Mouse (Mus musculus) limb, embryonic 14.5 days (tissue): ENCODE data around the gene Olfr1066. TPM values are rescaled to one million over a fixed set of nuclear protein-coding genes. Genes with fewer than 3 reads are reported as not detected.

Source experiments
- ATAC-seq: fragments of 200-750 bp; cut with Nextera tagmentation; 2 replicates; pipeline ENCODE4 v1.8.0; 2017; ENCODE audit warnings: low read depth, moderate number of reproducible peaks, moderate TSS enrichment; ENCODE audit not compliant: low FRiP score
- DNase-seq: peaks from one replicate; pipeline ENCODE4 v3.0.0-alpha.2; 2015; ENCODE audit warnings: low spot score
- H3K27ac ChIP-seq: fragments of 300-500 bp; sonication (generic); replicated peaks from 2 replicates; pipeline ENCODE4 v1.5.1; 2014; ENCODE audit warnings: low read depth, mild to moderate bottlenecking, low read length, moderate library complexity, mixed read lengths
- H3K27me3 ChIP-seq: fragments of 300-500 bp; sonication (generic); 2 replicates; pipeline ENCODE4 v1.6.1; 2014; ENCODE audit warnings: low read length, mixed read lengths; ENCODE audit not compliant: control insufficient read depth, insufficient read depth
- H3K36me3 ChIP-seq: fragments of 300-500 bp; sonication (generic); 2 replicates; pipeline ENCODE4 v1.6.1; 2014; ENCODE audit warnings: mild to moderate bottlenecking, low read length, moderate library complexity, mixed read lengths; ENCODE audit not compliant: control insufficient read depth, insufficient read depth
- H3K4me1 ChIP-seq: fragments of 300-500 bp; sonication (generic); 2 replicates; pipeline ENCODE4 v1.6.1; 2014; ENCODE audit warnings: antibody characterized with exemption, low read length, mixed read lengths; ENCODE audit not compliant: control insufficient read depth, insufficient read depth
- H3K4me2 ChIP-seq: fragments of 300-500 bp; sonication (generic); replicated peaks from 2 replicates; pipeline ENCODE4 v1.6.1; 2014; ENCODE audit warnings: low read depth, mild to moderate bottlenecking, low read length, moderate library complexity; ENCODE audit not compliant: severe bottlenecking
- H3K4me3 ChIP-seq: fragments of 300-500 bp; sonication (generic); replicated peaks from 2 replicates; pipeline ENCODE4 v1.5.1; 2014; ENCODE audit warnings: low read length
- H3K9ac ChIP-seq: fragments of 300-500 bp; sonication (generic); 2 replicates; pipeline ENCODE4 v1.6.1; 2014; ENCODE audit warnings: mild to moderate bottlenecking, low read depth, low read length, moderate library complexity; ENCODE audit not compliant: severe bottlenecking
- H3K9me3 ChIP-seq: fragments of 300-500 bp; sonication (generic); 2 replicates; pipeline ENCODE4 v1.6.1; 2016; ENCODE audit warnings: low read length; ENCODE audit not compliant: control insufficient read depth
- POLR2A ChIP-seq: fragments of 200-500 bp; IDR thresholded peaks from 2 replicates; pipeline ENCODE4 v1.8.0; 2012; ENCODE audit warnings: inconsistent platforms, mild to moderate bottlenecking, moderate library complexity, borderline replicate concordance; ENCODE audit not compliant: insufficient read depth, insufficient read length; ENCODE audit errors: extremely low read depth
- WGBS: fragments of 180-500 bp; shearing (Covaris S2); extraction: QIAGEN DNeasy Blood & Tissue Kit; methylation state at CpG from one replicate; pipeline ENCODE4 v1.1.7; 2014; 5-methylcytosine and 5-hydroxymethylcytosine counted together
- polyA plus RNA-seq, 2 experiments: library from polyadenylated mRNA; depleted of rRNA in 1 of 2; stranded (reverse) in 1 of 2; unstranded in 1 of 2; fragments of >200 nt; fragmentation: Nextera tagmentation in 1 of 2; extraction: Ambion mirVana in 1 of 2; gene quantifications; 2 replicates each; pipeline versions ENCODE4 v1.2.1 to v1.2.3; 2012 to 2014

Olfr1066 gene
- polyA plus RNA-seq, 2 experiments: not detected

DNA sequence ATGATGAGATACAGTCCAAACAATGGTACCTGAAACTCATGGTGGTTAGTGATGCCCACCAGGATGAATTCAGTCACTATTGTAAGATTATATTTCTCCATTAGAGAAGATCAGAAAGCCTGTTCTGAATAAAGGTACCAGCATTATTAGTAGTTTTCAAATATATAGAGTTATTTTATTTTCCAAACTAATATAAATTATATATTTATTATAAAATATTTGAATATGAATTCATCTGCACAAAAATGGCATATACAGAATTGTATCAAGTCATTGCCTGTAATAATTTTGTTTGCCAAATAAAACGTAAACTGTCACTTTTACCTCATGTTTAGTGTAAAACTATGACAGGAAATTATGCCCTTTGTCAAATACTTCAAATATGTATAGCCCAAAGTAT is 42.1 kb downstream of the Olfr1066 start, which contains the start of gene Olfr1061:
Gene Olfr1061 (minus strand): TSS at position 101 of the 400 bp plus-strand sequence.
- 80% methylated on average over 1 of the region's 1 CpGs for WGBS
- TF ChIP-seq POLR2A: no peak
- H3K4me3 ChIP-seq: no peak within 1 kb of the TSS
- H3K4me2 ChIP-seq: no peak within 1 kb of the TSS
- no peaks in the 10 kb centered on the region for H3K9me3 ChIP-seq
- no peaks in the 10 kb centered on the region for H3K27me3 ChIP-seq
- no peak within 1 kb of the TSS for H3K27ac ChIP-seq
- no peak for DNase-seq
- no peak for ATAC-seq
- no peak within 1 kb of the TSS for H3K9ac ChIP-seq
- H3K36me3 ChIP-seq: no peaks in the 10 kb centered on the region
- no peaks in the 10 kb centered on the region for H3K4me1 ChIP-seq

Other genes with a start within 250 kb of the Olfr1066 start
- not detected in 2 replicates for gene Olfr1046, start 237.0 kb downstream of the Olfr1066 start, polyA plus RNA-seq (2012; rRNA removed)
- not detected in 2 replicates for gene Olfr1046, start 237.0 kb downstream of the Olfr1066 start, polyA plus RNA-seq (2014; fragmentation: Nextera tagmentation; extraction: Ambion mirVana)
- not detected in 2 replicates for gene Olfr1047, start 224.9 kb downstream of the Olfr1066 start, polyA plus RNA-seq (2012; rRNA removed)
- gene Olfr1047, start 224.9 kb downstream of the Olfr1066 start, polyA plus RNA-seq (2014; fragmentation: Nextera tagmentation; extraction: Ambion mirVana): not detected in 2 replicates
- not detected in 2 replicates for gene Olfr1048, start 216.0 kb downstream of the Olfr1066 start, polyA plus RNA-seq (2012; rRNA removed)
- not detected in 2 replicates for gene Olfr1048, start 216.0 kb downstream of the Olfr1066 start, polyA plus RNA-seq (2014; fragmentation: Nextera tagmentation; extraction: Ambion mirVana)
- not detected in 2 replicates for gene Olfr1049, start 197.9 kb downstream of the Olfr1066 start, polyA plus RNA-seq (2012; rRNA removed)
- not detected in 2 replicates for gene Olfr1049, start 197.9 kb downstream of the Olfr1066 start, polyA plus RNA-seq (2014; fragmentation: Nextera tagmentation; extraction: Ambion mirVana)
- gene Olfr1051, start 177.2 kb downstream of the Olfr1066 start, polyA plus RNA-seq (2012; rRNA removed): not detected in 2 replicates
- not detected in 2 replicates for gene Olfr1051, start 177.2 kb downstream of the Olfr1066 start, polyA plus RNA-seq (2014; fragmentation: Nextera tagmentation; extraction: Ambion mirVana)
- gene Olfr1052, start 163.8 kb downstream of the Olfr1066 start, polyA plus RNA-seq (2012; rRNA removed): not detected in 2 replicates
- gene Olfr1052, start 163.8 kb downstream of the Olfr1066 start, polyA plus RNA-seq (2014; fragmentation: Nextera tagmentation; extraction: Ambion mirVana): not detected in 2 replicates
- not detected in 2 replicates for gene Olfr1053, start 141.0 kb downstream of the Olfr1066 start, polyA plus RNA-seq (2012; rRNA removed)
- gene Olfr1053, start 141.0 kb downstream of the Olfr1066 start, polyA plus RNA-seq (2014; fragmentation: Nextera tagmentation; extraction: Ambion mirVana): not detected in 2 replicates
- not detected in 2 replicates for gene Olfr1054, start 120.8 kb downstream of the Olfr1066 start, polyA plus RNA-seq (2012; rRNA removed)
- not detected in 2 replicates for gene Olfr1054, start 120.8 kb downstream of the Olfr1066 start, polyA plus RNA-seq (2014; fragmentation: Nextera tagmentation; extraction: Ambion mirVana)
- not detected in 2 replicates for gene Olfr1055, start 106.0 kb downstream of the Olfr1066 start, polyA plus RNA-seq (2012; rRNA removed)
- gene Olfr1055, start 106.0 kb downstream of the Olfr1066 start, polyA plus RNA-seq (2014; fragmentation: Nextera tagmentation; extraction: Ambion mirVana): not detected in 2 replicates
- gene Olfr1056, start 93.8 kb downstream of the Olfr1066 start, polyA plus RNA-seq (2012; rRNA removed): not detected in 2 replicates
- not detected in 2 replicates for gene Olfr1056, start 93.8 kb downstream of the Olfr1066 start, polyA plus RNA-seq (2014; fragmentation: Nextera tagmentation; extraction: Ambion mirVana)
- not detected in 2 replicates for gene Olfr1057, start 77.9 kb downstream of the Olfr1066 start, polyA plus RNA-seq (2012; rRNA removed)
- gene Olfr1057, start 77.9 kb downstream of the Olfr1066 start, polyA plus RNA-seq (2014; fragmentation: Nextera tagmentation; extraction: Ambion mirVana): not detected in 2 replicates
- not detected in 2 replicates for gene Olfr1058, start 67.7 kb downstream of the Olfr1066 start, polyA plus RNA-seq (2012; rRNA removed)
- not detected in 2 replicates for gene Olfr1058, start 67.7 kb downstream of the Olfr1066 start, polyA plus RNA-seq (2014; fragmentation: Nextera tagmentation; extraction: Ambion mirVana)
- gene Olfr1061, start 42.2 kb downstream of the Olfr1066 start, polyA plus RNA-seq (2012; rRNA removed): not detected in 2 replicates
- not detected in 2 replicates for gene Olfr1061, start 42.2 kb downstream of the Olfr1066 start, polyA plus RNA-seq (2014; fragmentation: Nextera tagmentation; extraction: Ambion mirVana)
- not detected in 2 replicates for gene Olfr1062, start 29.5 kb downstream of the Olfr1066 start, polyA plus RNA-seq (2012; rRNA removed)
- gene Olfr1062, start 29.5 kb downstream of the Olfr1066 start, polyA plus RNA-seq (2014; fragmentation: Nextera tagmentation; extraction: Ambion mirVana): not detected in 2 replicates
- gene Olfr1065, start 5.7 kb downstream of the Olfr1066 start, polyA plus RNA-seq (2012; rRNA removed): not detected in 2 replicates
- not detected in 2 replicates for gene Olfr1065, start 5.7 kb downstream of the Olfr1066 start, polyA plus RNA-seq (2014; fragmentation: Nextera tagmentation; extraction: Ambion mirVana)
- not detected in 2 replicates for gene Olfr228, start 31.1 kb upstream of the Olfr1066 start, polyA plus RNA-seq (2012; rRNA removed)
- gene Olfr228, start 31.1 kb upstream of the Olfr1066 start, polyA plus RNA-seq (2014; fragmentation: Nextera tagmentation; extraction: Ambion mirVana): not detected in 2 replicates
- not detected in 2 replicates for gene Olfr1076, start 52.2 kb upstream of the Olfr1066 start, polyA plus RNA-seq (2012; rRNA removed)
- not detected in 2 replicates for gene Olfr1076, start 52.2 kb upstream of the Olfr1066 start, polyA plus RNA-seq (2014; fragmentation: Nextera tagmentation; extraction: Ambion mirVana)
- not detected in 2 replicates for gene Olfr1079, start 86.2 kb upstream of the Olfr1066 start, polyA plus RNA-seq (2012; rRNA removed)
- not detected in 2 replicates for gene Olfr1079, start 86.2 kb upstream of the Olfr1066 start, polyA plus RNA-seq (2014; fragmentation: Nextera tagmentation; extraction: Ambion mirVana)
- gene Olfr1080, start 102.0 kb upstream of the Olfr1066 start, polyA plus RNA-seq (2012; rRNA removed): not detected in 2 replicates
- gene Olfr1080, start 102.0 kb upstream of the Olfr1066 start, polyA plus RNA-seq (2014; fragmentation: Nextera tagmentation; extraction: Ambion mirVana): not detected in 2 replicates
- not detected in 2 replicates for gene Olfr1082, start 142.7 kb upstream of the Olfr1066 start, polyA plus RNA-seq (2012; rRNA removed)
- gene Olfr1082, start 142.7 kb upstream of the Olfr1066 start, polyA plus RNA-seq (2014; fragmentation: Nextera tagmentation; extraction: Ambion mirVana): not detected in 2 replicates
- not detected in 2 replicates for gene Olfr1084, start 183.5 kb upstream of the Olfr1066 start, polyA plus RNA-seq (2012; rRNA removed)
- not detected in 2 replicates for gene Olfr1084, start 183.5 kb upstream of the Olfr1066 start, polyA plus RNA-seq (2014; fragmentation: Nextera tagmentation; extraction: Ambion mirVana)
- not detected in 2 replicates for gene Olfr1085, start 205.8 kb upstream of the Olfr1066 start, polyA plus RNA-seq (2012; rRNA removed)
- gene Olfr1085, start 205.8 kb upstream of the Olfr1066 start, polyA plus RNA-seq (2014; fragmentation: Nextera tagmentation; extraction: Ambion mirVana): not detected in 2 replicates
- not detected in 2 replicates for gene Olfr1086, start 223.8 kb upstream of the Olfr1066 start, polyA plus RNA-seq (2012; rRNA removed)
- gene Olfr1086, start 223.8 kb upstream of the Olfr1066 start, polyA plus RNA-seq (2014; fragmentation: Nextera tagmentation; extraction: Ambion mirVana): not detected in 2 replicates
- not detected in 2 replicates for gene Olfr1087, start 242.1 kb upstream of the Olfr1066 start, polyA plus RNA-seq (2012; rRNA removed)
- not detected in 2 replicates for gene Olfr1087, start 242.1 kb upstream of the Olfr1066 start, polyA plus RNA-seq (2014; fragmentation: Nextera tagmentation; extraction: Ambion mirVana)